Mouse (Mus musculus) heart, embryonic 11.5 days (tissue): ENCODE results near the gene Ncoa3. TPM values are rescaled to one million over a fixed set of nuclear protein-coding genes. Genes with fewer than 3 reads are reported as not detected.

Source experiments
- ATAC-seq: fragments of 200-750 bp; cut with Nextera tagmentation; replicated peaks from 2 replicates; pipeline ENCODE4 v1.8.0; 2017; ENCODE audit warnings: moderate library complexity; ENCODE audit not compliant: insufficient number of reproducible peaks, low FRiP score, low TSS enrichment
- H3K27ac ChIP-seq: fragments of 300-500 bp; sonication (generic); 2 replicates; pipeline ENCODE4 v1.5.1; 2014; ENCODE audit warnings: mild to moderate bottlenecking, low read depth, low read length
- H3K27me3 ChIP-seq: fragments of 300-500 bp; sonication (generic); 2 replicates; pipeline ENCODE4 v1.6.1; 2014; ENCODE audit warnings: mild to moderate bottlenecking, low read length, mixed read lengths; ENCODE audit not compliant: control insufficient read depth, insufficient read depth
- H3K36me3 ChIP-seq: fragments of 300-500 bp; sonication (generic); 2 replicates; pipeline ENCODE4 v1.6.1; 2014; ENCODE audit warnings: mild to moderate bottlenecking, low read length, moderate library complexity, mixed read lengths; ENCODE audit not compliant: control insufficient read depth, insufficient read depth
- H3K4me1 ChIP-seq: fragments of 300-500 bp; sonication (generic); 2 replicates; pipeline ENCODE4 v1.6.1; 2014; ENCODE audit warnings: low read length; ENCODE audit not compliant: control insufficient read depth, insufficient read depth
- H3K4me2 ChIP-seq: fragments of 300-500 bp; sonication (generic); 2 replicates; pipeline ENCODE4 v1.6.1; 2014; ENCODE audit warnings: mild to moderate bottlenecking, moderate library complexity
- H3K4me3 ChIP-seq: fragments of 300-500 bp; sonication (generic); 2 replicates; pipeline ENCODE4 v1.5.1; 2014; ENCODE audit warnings: low read depth, low read length
- H3K9ac ChIP-seq: fragments of 300-500 bp; sonication (generic); 2 replicates; pipeline ENCODE4 v1.6.1; 2014; ENCODE audit warnings: mild to moderate bottlenecking, low read depth, low read length, moderate library complexity
- H3K9me3 ChIP-seq: fragments of 300-500 bp; sonication (generic); replicated peaks from 2 replicates; pipeline ENCODE4 v1.6.1; 2016; ENCODE audit warnings: low read length; ENCODE audit not compliant: control insufficient read depth
- WGBS: fragments of 180-500 bp; shearing (Covaris S2); extraction: QIAGEN DNeasy Blood & Tissue Kit; methylation state at CpG from one replicate; pipeline ENCODE4 v1.1.7; 2014; ENCODE audit not compliant: insufficient replicate concordance; 5-methylcytosine and 5-hydroxymethylcytosine counted together
- polyA plus RNA-seq: library from polyadenylated mRNA; unstranded; fragments of >200 nt; fragmentation: Nextera tagmentation; extraction: Ambion mirVana; gene quantifications from 2 replicates; pipeline ENCODE4 v1.2.1, GENCODE M21; 2014

Ncoa3 gene
- polyA plus RNA-seq, 1 experiment from 2014 or later: 15.6 TPM

GRCm38 (mm10) chr2:166042542-166042941, 50.1 kb downstream of the Ncoa3 start:
- Histone ChIP-seq H3K36me3 (no peaks in the 10 kb centered on the region), H3K4me2 (no peak overlapping the region), H3K27ac (no peak overlapping the region), H3K4me1 (peaks cover 30% of the 10 kb centered on the region), H3K4me3 (no peak overlapping the region), H3K9ac (no peak overlapping the region), H3K27me3 (no peaks in the 10 kb centered on the region), H3K9me3 (no peaks in the 10 kb centered on the region)
- ATAC-seq: no peak
- WGBS: 17% methylated on average over 1 of the region's 1 CpGs

GRCm38 (mm10) chr2:166045006-166045405, 52.6 kb downstream of the Ncoa3 start:
- H3K4me3 ChIP-seq: no peak overlapping the region
- ATAC-seq: no peak
- no peaks in the 10 kb centered on the region for H3K27me3 ChIP-seq
- H3K9me3 ChIP-seq: no peaks in the 10 kb centered on the region
- 64% methylated on average over 2 of the region's 2 CpGs for WGBS
- no peak overlapping the region for H3K9ac ChIP-seq
- H3K4me2 ChIP-seq: no peak overlapping the region
- peaks cover 30% of the 10 kb centered on the region for H3K4me1 ChIP-seq
- H3K36me3 ChIP-seq: peaks cover 5% of the 10 kb centered on the region; the same call in 1 of the 2 replicates
- H3K27ac ChIP-seq: no peak overlapping the region; the same call in 1 of the 2 replicates

GRCm38 (mm10) chr2:166045549-166046501, 53.4 kb downstream of the Ncoa3 start:
- Histone ChIP-seq H3K27me3 (no peaks in the 10 kb centered on the region), H3K9ac (no peak overlapping the region), H3K4me1 (peaks cover 30% of the 10 kb centered on the region), H3K4me3 (no peak overlapping the region), H3K9me3 (no peaks in the 10 kb centered on the region), H3K27ac (peak overlapping the region; percentile 51), H3K36me3 (peaks cover 6% of the 10 kb centered on the region), H3K4me2 (no peak overlapping the region)
- 57% methylated on average over 10 of the region's 10 CpGs for WGBS
- ATAC-seq: no peak

- no peak for ATAC-seq
- Histone ChIP-seq H3K27ac (no peak overlapping the region), H3K4me1 (peaks cover 19% of the 10 kb centered on the region), H3K9ac (no peak overlapping the region), H3K4me3 (no peak overlapping the region), H3K36me3 (peaks cover 17% of the 10 kb centered on the region), H3K9me3 (no peaks in the 10 kb centered on the region), H3K4me2 (no peak overlapping the region), H3K27me3 (no peaks in the 10 kb centered on the region)
- WGBS: 87% methylated on average over 4 of the region's 4 CpGs
Observed at GRCm38 (mm10) chr2:166047931-166048330, 55.5 kb downstream of the Ncoa3 start.

- H3K4me3 ChIP-seq: no peak overlapping the region
- peaks cover 19% of the 10 kb centered on the region for H3K4me1 ChIP-seq
- no peak for ATAC-seq
- H3K36me3 ChIP-seq: peaks cover 17% of the 10 kb centered on the region
- H3K9ac ChIP-seq: no peak overlapping the region
- 77% methylated on average over 7 of the region's 7 CpGs for WGBS
- H3K9me3 ChIP-seq: no peaks in the 10 kb centered on the region
- peak overlapping the region; percentile 37 for H3K27ac ChIP-seq
- no peak overlapping the region for H3K4me2 ChIP-seq
- no peaks in the 10 kb centered on the region for H3K27me3 ChIP-seq
Observed at GRCm38 (mm10) chr2:166048852-166049251, 56.4 kb downstream of the Ncoa3 start.

GRCm38 (mm10) chr2:166051421-166051820, 59.0 kb downstream of the Ncoa3 start:
- ATAC-seq: no peak
- 94% methylated on average over 17 of the region's 17 CpGs for WGBS

GRCm38 (mm10) chr2:166051966-166052365, 59.5 kb downstream of the Ncoa3 start:
- Histone ChIP-seq H3K4me1 (no peaks in the 10 kb centered on the region), H3K27me3 (no peaks in the 10 kb centered on the region), H3K4me2 (no peak overlapping the region), H3K4me3 (no peak overlapping the region), H3K9ac (no peak overlapping the region), H3K36me3 (peaks cover 30% of the 10 kb centered on the region), H3K9me3 (no peaks in the 10 kb centered on the region), H3K27ac (no peak overlapping the region)
- 91% methylated on average over 7 of the region's 7 CpGs for WGBS
- ATAC-seq: no peak

More at GRCm38 (mm10) chr2:166051421-166051820, 59.0 kb downstream of the Ncoa3 start:
- Histone ChIP-seq H3K4me1 (no peaks in the 10 kb centered on the region; the same call in 1 of the 2 replicates), H3K36me3 (peaks cover 28% of the 10 kb centered on the region), H3K4me3 (no peak overlapping the region), H3K27ac (no peak overlapping the region), H3K9ac (no peak overlapping the region), H3K27me3 (no peaks in the 10 kb centered on the region), H3K9me3 (no peaks in the 10 kb centered on the region), H3K4me2 (no peak overlapping the region)

- no peak overlapping the region for H3K4me2 ChIP-seq
- no peaks in the 10 kb centered on the region for H3K27me3 ChIP-seq
- 92% methylated on average over 14 of the region's 14 CpGs for WGBS
- peaks cover 29% of the 10 kb centered on the region for H3K36me3 ChIP-seq
- no peak overlapping the region for H3K9ac ChIP-seq
- H3K27ac ChIP-seq: no peak overlapping the region
- no peaks in the 10 kb centered on the region for H3K9me3 ChIP-seq
- ATAC-seq: no peak
- H3K4me1 ChIP-seq: no peaks in the 10 kb centered on the region
- H3K4me3 ChIP-seq: no peak overlapping the region
Observed at GRCm38 (mm10) chr2:166054002-166054539, 61.6 kb downstream of the Ncoa3 start.
